Mouse (Mus musculus) urinary bladder, postnatal 4 days (tissue): ENCODE data around the gene Gm16867.
"Not testable (repeated sequence)": the region's sequence is repeated elsewhere in the genome, so short reads cannot be mapped to it uniquely, and the experiment has no call there.

Experiments used
- DNase-seq, 2 experiments: peaks; one replicate each; pipeline ENCODE4 v3.0.0; 2021 to 2022; ENCODE audit warnings: low spot score in 2 of 2

Gm16867 gene

GRCm38 (mm10) chr14:69503174-69503573 lies at the start of gene Gm16867:
TSS of gene Gm16867 (minus strand) at chr14:69503362.
- not testable (repeated sequence) for DNase-seq

- DNase-seq, result not testable (repeated sequence)
Measured at GRCm38 (mm10) chr14:69547310-69547709, 44.1 kb upstream of the Gm16867 start.

GRCm38 (mm10) chr14:69545052-69545451 lies 41.9 kb upstream of the Gm16867 start:
- DNase-seq, result not testable (repeated sequence)

- DNase-seq, result not testable (repeated sequence)
Measured at GRCm38 (mm10) chr14:69544033-69544432, 40.9 kb upstream of the Gm16867 start.

GRCm38 (mm10) chr14:69542695-69543094 lies 39.5 kb upstream of the Gm16867 start:
- not testable (repeated sequence) for DNase-seq

- DNase-seq, result not testable (repeated sequence)
Measured at GRCm38 (mm10) chr14:69540113-69540512, 37.0 kb upstream of the Gm16867 start.

- not testable (repeated sequence) for DNase-seq
Measured at GRCm38 (mm10) chr14:69536539-69536938, 33.4 kb upstream of the Gm16867 start.

GRCm38 (mm10) chr14:69526202-69526601 lies 23.0 kb upstream of the Gm16867 start:
- not testable (repeated sequence) for DNase-seq

GRCm38 (mm10) chr14:69523001-69523400 lies 19.8 kb upstream of the Gm16867 start:
- DNase-seq, result not testable (repeated sequence)

GRCm38 (mm10) chr14:69520810-69521209 lies 17.6 kb upstream of the Gm16867 start:
- DNase-seq, result not testable (repeated sequence)

GRCm38 (mm10) chr14:69512449-69512848 lies 9.3 kb upstream of the Gm16867 start, which contains the start of gene Gm27179:
TSS of gene Gm27179 (minus strand) at chr14:69512549.
- not testable (repeated sequence) for DNase-seq

GRCm38 (mm10) chr14:69507000-69507399 lies 3.8 kb upstream of the Gm16867 start:
- not testable (repeated sequence) for DNase-seq

- DNase-seq, result not testable (repeated sequence)
Measured at GRCm38 (mm10) chr14:69502440-69503150, 567 bp downstream of the Gm16867 start.

GRCm38 (mm10) chr14:69496259-69496658 lies 6.9 kb downstream of the Gm16867 start:
- not testable (repeated sequence) for DNase-seq

GRCm38 (mm10) chr14:69494946-69495345 lies 8.2 kb downstream of the Gm16867 start:
- not testable (repeated sequence) for DNase-seq

- not testable (repeated sequence) for DNase-seq
Measured at GRCm38 (mm10) chr14:69494522-69494921, 8.6 kb downstream of the Gm16867 start.

- not testable (repeated sequence) for DNase-seq
Measured at GRCm38 (mm10) chr14:69488001-69488400, 15.2 kb downstream of the Gm16867 start.

GRCm38 (mm10) chr14:69485466-69486135 lies 17.6 kb downstream of the Gm16867 start:
- DNase-seq, result not testable (repeated sequence)

- DNase-seq, result not testable (repeated sequence)
Measured at GRCm38 (mm10) chr14:69473941-69474646, 29.1 kb downstream of the Gm16867 start.

- DNase-seq, result not testable (repeated sequence)
Measured at GRCm38 (mm10) chr14:69473322-69473721, 29.8 kb downstream of the Gm16867 start.

- DNase-seq, result not testable (repeated sequence)
Measured at GRCm38 (mm10) chr14:69470122-69470708, 32.9 kb downstream of the Gm16867 start.
